Mouse (Mus musculus) intestine, embryonic 15.5 days (tissue): ENCODE results near the gene Cpox. TPM values are rescaled to one million over a fixed set of nuclear protein-coding genes. Genes with fewer than 3 reads are reported as not detected.

ENCODE experiments used
- ATAC-seq: fragments of 200-750 bp; cut with Nextera tagmentation; 2 replicates; pipeline ENCODE4 v1.8.0; 2017; ENCODE audit warnings: moderate TSS enrichment, moderate library complexity
- H3K27ac ChIP-seq: fragments of 300-500 bp; sonication (generic); 2 replicates; pipeline ENCODE4 v1.5.1; 2015; ENCODE audit warnings: mild to moderate bottlenecking, inconsistent platforms
- H3K27me3 ChIP-seq: fragments of 300-500 bp; sonication (generic); replicated peaks from 2 replicates; pipeline ENCODE4 v1.6.1; 2015; ENCODE audit warnings: inconsistent platforms
- H3K36me3 ChIP-seq: fragments of 300-500 bp; sonication (generic); 2 replicates; pipeline ENCODE4 v1.6.1; 2015; ENCODE audit warnings: inconsistent platforms
- H3K4me1 ChIP-seq: fragments of 300-500 bp; sonication (generic); replicated peaks from 2 replicates; pipeline ENCODE4 v1.6.1; 2015; ENCODE audit warnings: inconsistent platforms
- H3K4me2 ChIP-seq: fragments of 300-500 bp; sonication (generic); replicated peaks from 2 replicates; pipeline ENCODE4 v1.6.1; 2015; ENCODE audit warnings: mild to moderate bottlenecking, inconsistent platforms
- H3K4me3 ChIP-seq: fragments of 300-500 bp; sonication (generic); replicated peaks from 2 replicates; pipeline ENCODE4 v1.5.1; 2015; ENCODE audit warnings: inconsistent platforms
- H3K9ac ChIP-seq: fragments of 300-500 bp; sonication (generic); 2 replicates; pipeline ENCODE4 v1.6.1; 2015; ENCODE audit warnings: inconsistent platforms
- H3K9me3 ChIP-seq: fragments of 300-500 bp; sonication (generic); 2 replicates; pipeline ENCODE4 v1.6.1; 2016; ENCODE audit warnings: inconsistent platforms
- WGBS: fragments of 180-500 bp; shearing (Covaris S2); methylation state at CpG from one replicate; pipeline ENCODE4 v1.1.7; 2015; 5-methylcytosine and 5-hydroxymethylcytosine counted together
- polyA plus RNA-seq: library from polyadenylated mRNA; unstranded; fragments of >200 nt; fragmentation: Nextera tagmentation; extraction: Ambion mirVana; gene quantifications from 2 replicates; pipeline ENCODE4 v1.2.1, GENCODE M21; 2015

Cpox gene
- polyA plus RNA-seq, 1 experiment from 2014 or later = 58.4 TPM

GRCm38 (mm10) chr16:58738205-58738604 is 68.1 kb downstream of the Cpox start:
- Histone ChIP-seq H3K4me2 (no peak overlapping the region), H3K4me3 (no peak overlapping the region), H3K4me1 (no peaks in the 10 kb centered on the region), H3K9me3 (no peaks in the 10 kb centered on the region), H3K27ac (no peak overlapping the region), H3K27me3 (no peaks in the 10 kb centered on the region), H3K9ac (no peak overlapping the region), H3K36me3 (peaks cover 5% of the 10 kb centered on the region)
- no peak for ATAC-seq
- 85% methylated on average over 4 of the region's 4 CpGs for WGBS

- Histone ChIP-seq H3K27ac (no peak overlapping the region), H3K4me3 (no peak overlapping the region), H3K27me3 (no peaks in the 10 kb centered on the region), H3K36me3 (peaks cover 5% of the 10 kb centered on the region), H3K4me2 (no peak overlapping the region), H3K9me3 (no peaks in the 10 kb centered on the region), H3K9ac (no peak overlapping the region), H3K4me1 (no peaks in the 10 kb centered on the region)
- no peak; the same call in 1 of the 2 replicates for ATAC-seq
- 97% methylated on average over 1 of the region's 1 CpGs for WGBS
Observed at GRCm38 (mm10) chr16:58738800-58739199, 68.7 kb downstream of the Cpox start.

- Histone ChIP-seq H3K9ac (no peak overlapping the region), H3K27ac (no peak overlapping the region), H3K4me1 (no peaks in the 10 kb centered on the region), H3K9me3 (no peaks in the 10 kb centered on the region), H3K27me3 (no peaks in the 10 kb centered on the region), H3K36me3 (no peaks in the 10 kb centered on the region), H3K4me2 (no peak overlapping the region), H3K4me3 (no peak overlapping the region)
- WGBS = 92% methylated on average over 5 of the region's 5 CpGs
- ATAC-seq = no peak
Observed at GRCm38 (mm10) chr16:58740751-58741150, 70.7 kb downstream of the Cpox start.

- Histone ChIP-seq H3K27me3 (no peaks in the 10 kb centered on the region), H3K9me3 (no peaks in the 10 kb centered on the region), H3K4me3 (no peak overlapping the region), H3K36me3 (no peaks in the 10 kb centered on the region), H3K4me1 (no peaks in the 10 kb centered on the region), H3K9ac (no peak overlapping the region), H3K27ac (no peak overlapping the region), H3K4me2 (no peak overlapping the region)
- 70% methylated on average over 4 of the region's 4 CpGs for WGBS
- ATAC-seq = no peak
Observed at GRCm38 (mm10) chr16:58746715-58747114, 76.6 kb downstream of the Cpox start.

- 24% methylated on average over 1 of the region's 1 CpGs for WGBS
- Histone ChIP-seq H3K9me3 (no peaks in the 10 kb centered on the region), H3K27ac (no peak overlapping the region), H3K4me2 (no peak overlapping the region), H3K9ac (no peak overlapping the region), H3K27me3 (no peaks in the 10 kb centered on the region), H3K36me3 (no peaks in the 10 kb centered on the region), H3K4me3 (no peak overlapping the region), H3K4me1 (no peaks in the 10 kb centered on the region)
- peak; percentile 51; the same call in 1 of the 2 replicates for ATAC-seq
Observed at GRCm38 (mm10) chr16:58751314-58751713, 81.2 kb downstream of the Cpox start.

GRCm38 (mm10) chr16:58756191-58756590 is 86.1 kb downstream of the Cpox start:
- Histone ChIP-seq H3K27me3 (no peaks in the 10 kb centered on the region), H3K9me3 (no peaks in the 10 kb centered on the region), H3K9ac (no peak overlapping the region), H3K36me3 (no peaks in the 10 kb centered on the region), H3K27ac (no peak overlapping the region), H3K4me2 (no peak overlapping the region), H3K4me1 (no peaks in the 10 kb centered on the region), H3K4me3 (no peak overlapping the region)
- ATAC-seq = no peak

GRCm38 (mm10) chr16:58763076-58763475 is 93.0 kb downstream of the Cpox start, which contains the start of gene Olfr172:
Olfr172 (minus strand) TSS chr16:58763176.
- no peak for ATAC-seq
- Histone ChIP-seq H3K9me3 (no peaks in the 10 kb centered on the region), H3K4me1 (no peaks in the 10 kb centered on the region), H3K27ac (no peak within 1 kb of the TSS), H3K27me3 (no peaks in the 10 kb centered on the region), H3K9ac (no peak within 1 kb of the TSS), H3K4me2 (no peak within 1 kb of the TSS), H3K36me3 (no peaks in the 10 kb centered on the region), H3K4me3 (no peak within 1 kb of the TSS)
- WGBS = 88% methylated on average over 1 of the region's 1 CpGs

Other genes with a start within 250 kb of the Cpox start
- 18.9 and 19.3 TPM in 2 replicates for gene St3gal6, start 146.0 kb upstream of the Cpox start, polyA plus RNA-seq
- not detected in 2 replicates for gene Gm813, start 53.3 kb upstream of the Cpox start, polyA plus RNA-seq
- not detected in 2 replicates for gene E330017A01Rik, start 31.6 kb upstream of the Cpox start, polyA plus RNA-seq
- 0.14 TPM in 1 of 2 replicates, not detected in the other for gene Gpr15, start 48.8 kb downstream of the Cpox start, polyA plus RNA-seq
- gene Cldnd1, start 57.6 kb downstream of the Cpox start, polyA plus RNA-seq = 95.7 and 97.6 TPM in 2 replicates
- gene Olfr172, start 92.9 kb downstream of the Cpox start, polyA plus RNA-seq = not detected in 2 replicates
- gene Olfr173, start 130.0 kb downstream of the Cpox start, polyA plus RNA-seq = not detected in 2 replicates
- not detected in 2 replicates for gene Olfr175-ps1, start 156.5 kb downstream of the Cpox start, polyA plus RNA-seq
- not detected in 2 replicates for gene Olfr177, start 204.5 kb downstream of the Cpox start, polyA plus RNA-seq
- gene Olfr178, start 221.8 kb downstream of the Cpox start, polyA plus RNA-seq = not detected in 2 replicates